Mouse (Mus musculus) frontal cortex, adult 2 months (tissue): ENCODE results near the gene Ror2. TPM values are rescaled to one million over a fixed set of nuclear protein-coding genes. Genes with fewer than 3 reads are reported as not detected.

Source experiments
- DNase-seq, 2 experiments: peaks; one replicate each; pipeline ENCODE4 v3.0.0; 2022; ENCODE audit warnings: low spot score in 1 of 2; ENCODE audit errors: extremely low spot score in 1 of 2
- polyA plus RNA-seq: library from polyadenylated mRNA; depleted of rRNA; stranded (reverse); fragments of >200 nt; gene quantifications from 2 replicates; pipeline ENCODE4 v1.2.3, GENCODE M21; 2012

The Ror2 gene
- polyA plus RNA-seq, 1 experiment = 1.4 TPM

DNA sequence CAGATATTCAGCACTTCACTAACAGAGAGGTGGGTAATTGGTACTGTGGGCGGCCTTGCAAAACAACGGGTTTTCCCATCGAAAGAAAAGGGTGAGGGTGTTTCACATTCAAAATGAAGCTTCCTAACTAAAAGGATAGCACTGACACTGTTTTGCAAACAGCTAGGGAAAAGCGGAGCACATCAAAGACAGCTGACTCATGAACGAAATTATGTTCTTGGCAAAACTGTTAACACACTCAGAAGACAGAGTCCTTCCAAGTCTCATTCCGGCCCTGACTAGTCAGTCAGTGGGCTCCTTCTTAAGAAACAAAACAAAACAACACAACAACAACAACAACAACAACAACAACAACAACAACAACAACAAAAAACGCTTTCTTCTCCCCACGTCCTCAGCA, 10.1 kb downstream of the Ror2 start:
- DNase-seq = peak in 1 of 2 experiments; percentile 35

DNA sequence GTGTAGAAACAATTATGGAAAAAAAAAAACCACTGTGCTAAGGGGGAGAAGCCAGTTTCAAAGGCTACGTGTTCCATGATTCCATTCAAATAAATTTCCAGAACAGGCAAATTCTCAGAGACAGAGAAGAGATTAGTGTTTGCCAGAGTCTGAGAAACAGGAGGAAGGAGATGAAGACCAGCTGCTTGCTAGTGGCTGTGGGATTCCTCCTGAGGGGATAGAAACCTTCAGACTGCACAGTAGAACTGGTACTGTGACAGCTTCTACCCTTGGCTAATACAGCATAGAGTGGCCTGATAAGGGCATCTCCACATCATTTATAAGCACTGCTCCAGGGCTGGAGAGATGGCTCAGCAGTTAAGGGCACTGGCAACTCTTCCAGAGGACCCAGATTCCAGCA, 11.2 kb downstream of the Ror2 start:
- DNase-seq = no peak

DNA sequence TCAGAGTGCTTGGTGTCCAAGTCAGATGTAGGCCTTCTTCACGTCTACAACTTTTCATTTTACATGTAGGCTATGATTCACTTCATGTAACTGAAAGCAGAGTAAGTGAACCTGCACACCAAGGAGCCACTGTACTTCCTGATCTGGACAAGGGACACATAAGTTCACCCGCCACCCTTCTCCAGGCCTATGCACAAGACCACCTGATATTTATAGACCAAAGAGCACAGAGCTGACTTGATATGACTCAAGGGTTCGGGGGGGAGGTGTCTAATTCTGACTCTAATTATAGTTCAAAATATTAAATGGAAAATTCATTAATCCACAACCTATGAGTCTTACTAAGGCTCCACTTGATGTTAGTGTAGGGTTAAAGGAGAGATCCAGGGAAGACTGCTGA, 14.3 kb downstream of the Ror2 start:
- no peak for DNase-seq

DNA sequence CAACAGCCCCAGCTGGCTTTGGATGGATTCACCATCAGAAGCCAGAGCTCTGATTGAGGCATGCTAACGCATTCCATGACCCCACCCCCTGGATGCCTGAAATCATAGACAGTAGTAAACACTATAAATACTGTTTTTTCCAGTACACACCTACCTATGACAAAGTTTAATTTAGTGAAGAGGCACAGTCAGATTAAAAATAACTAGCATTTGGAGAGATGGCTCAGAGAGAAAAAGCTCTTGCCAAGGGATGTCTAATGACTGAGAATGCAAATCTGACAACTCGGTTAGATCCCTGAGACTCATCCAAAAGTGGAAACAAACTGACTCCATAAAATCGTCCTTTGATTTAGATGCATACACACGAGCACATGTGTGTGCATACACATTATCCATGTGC, 15.4 kb downstream of the Ror2 start:
- peak; percentile 13 to 28 for DNase-seq

DNA sequence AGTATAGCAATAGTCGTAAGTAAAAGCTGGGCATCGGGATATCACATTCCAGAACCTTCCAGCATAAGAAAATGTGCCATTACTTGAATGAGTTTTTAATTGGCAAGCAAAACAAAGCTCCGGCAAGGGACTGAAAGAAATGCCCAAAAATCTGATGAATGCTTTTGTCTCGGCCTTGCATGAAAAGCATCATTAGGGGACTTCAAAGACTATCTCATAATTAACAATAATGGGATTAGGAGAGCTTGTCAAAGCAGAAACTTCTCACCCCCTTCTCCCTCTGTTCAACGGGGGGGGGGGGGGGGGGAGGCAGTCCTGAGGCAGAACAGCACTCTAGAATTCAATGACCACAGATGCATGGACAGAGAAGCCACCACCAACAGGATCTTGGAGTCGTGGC, 17.4 kb downstream of the Ror2 start:
- no peak for DNase-seq

DNA sequence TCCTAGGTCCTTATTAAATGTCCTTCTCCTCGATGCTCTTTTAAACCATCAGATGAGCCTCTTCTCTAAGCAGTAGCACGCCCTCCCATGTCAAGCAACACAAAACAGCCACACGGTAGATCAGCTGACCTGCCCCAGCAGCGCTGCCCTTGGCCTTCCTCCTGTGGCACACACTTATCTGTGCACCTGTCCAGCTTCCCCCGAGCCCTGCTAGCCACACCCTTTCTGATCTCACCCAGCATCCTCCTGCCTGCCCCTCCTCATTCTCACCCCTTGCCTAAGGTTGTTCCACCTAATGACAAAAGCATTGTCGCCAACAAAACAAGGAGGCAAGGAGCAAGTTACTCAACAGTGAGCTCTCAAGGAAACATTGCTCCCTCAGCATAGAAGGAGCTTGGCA, 18.1 kb downstream of the Ror2 start:
- no peak for DNase-seq

DNA sequence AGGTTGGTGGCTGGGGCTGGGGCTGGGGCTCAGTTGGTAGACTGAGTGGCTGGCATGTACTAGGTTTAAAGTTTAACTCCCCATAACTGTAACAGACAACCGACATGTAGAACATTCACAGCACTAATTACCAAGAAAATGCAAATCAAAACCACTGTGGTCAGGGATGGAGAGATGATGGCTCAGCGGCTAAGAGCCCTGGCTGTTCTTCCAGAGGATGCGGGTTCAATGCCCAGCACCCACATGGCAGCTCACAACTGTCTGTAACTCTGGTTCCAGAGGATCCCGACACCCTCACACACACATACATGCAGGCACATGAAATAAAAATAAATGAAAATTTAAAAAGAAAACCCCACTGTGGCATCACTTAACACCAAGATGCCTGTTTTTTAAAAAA, 18.8 kb downstream of the Ror2 start:
- no peak for DNase-seq

DNA sequence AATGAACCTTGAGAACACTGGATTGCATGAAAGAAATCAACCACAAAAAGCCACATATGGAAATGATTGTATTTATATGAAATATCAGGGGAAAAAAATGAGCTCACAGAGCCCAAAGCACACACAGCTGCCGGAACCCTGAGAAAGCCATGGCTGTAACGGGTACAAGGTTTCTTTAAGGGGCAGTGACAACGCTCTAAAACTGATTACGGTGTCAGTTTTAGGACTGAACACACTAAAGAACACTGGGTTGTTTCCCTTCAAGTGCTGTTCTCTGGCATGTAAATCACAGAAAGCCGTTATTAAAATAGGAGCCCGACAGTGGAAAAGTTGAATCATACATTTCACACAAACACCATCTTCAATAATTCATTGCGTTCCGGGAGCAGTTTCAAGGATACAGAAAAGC, 19.4 kb downstream of the Ror2 start:
- DNase-seq = peak in 1 of 2 experiments; percentile 20

DNA sequence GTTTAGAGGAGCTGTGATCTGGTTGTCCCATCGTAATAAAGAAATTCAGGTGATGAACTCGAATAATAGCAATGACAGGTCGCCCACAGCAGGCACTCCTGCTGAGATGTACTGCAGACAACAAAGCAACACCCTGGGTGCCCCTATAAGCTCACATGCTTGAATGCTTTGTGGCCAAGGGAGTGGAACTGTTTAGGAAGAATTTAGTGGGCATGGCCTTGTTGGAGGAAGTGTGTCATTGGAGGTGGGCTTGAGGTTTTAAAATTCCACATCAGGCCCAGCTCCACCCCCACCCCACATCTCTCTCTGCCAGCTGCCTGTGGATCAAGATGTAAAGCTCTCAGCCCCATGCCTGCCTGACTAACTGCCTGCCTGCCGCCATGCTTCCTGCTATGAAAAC, 21.0 kb downstream of the Ror2 start:
- no peak for DNase-seq

DNA sequence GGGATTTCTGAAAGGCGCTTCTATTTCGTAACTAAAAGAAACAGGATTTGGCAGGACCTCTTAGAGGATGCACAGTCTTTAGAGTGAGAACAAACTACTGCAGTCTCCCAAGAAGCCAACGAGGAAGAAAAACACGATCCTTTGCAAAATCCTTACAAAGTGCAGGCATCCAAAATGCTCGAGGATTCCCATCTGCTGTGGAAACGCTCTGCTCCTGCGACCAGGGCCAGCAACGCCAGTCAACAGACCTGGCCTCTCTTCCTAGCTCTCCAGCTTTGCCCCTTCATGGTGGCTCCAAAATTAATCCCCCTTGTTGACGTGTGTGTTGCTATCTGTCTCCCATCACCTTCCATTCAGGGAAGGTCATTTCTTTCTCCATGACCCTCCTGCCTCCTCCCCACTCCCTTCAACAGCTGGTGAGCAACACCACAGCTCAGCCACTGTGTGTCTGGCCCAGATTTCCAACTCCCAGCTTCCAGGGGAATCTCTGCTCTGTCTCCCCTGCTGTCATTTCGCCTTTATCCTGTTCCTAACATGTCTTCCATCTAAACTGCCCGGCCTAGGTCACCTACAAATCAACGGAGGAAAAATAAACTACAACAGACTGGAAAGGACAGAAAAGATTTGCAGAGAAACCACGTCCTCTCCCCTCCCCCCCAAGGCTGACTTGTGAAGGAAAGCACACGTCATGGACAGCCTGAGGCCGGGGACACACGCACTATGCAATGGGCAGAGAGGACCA, 23.2 kb downstream of the Ror2 start:
- DNase-seq = no peak

DNA sequence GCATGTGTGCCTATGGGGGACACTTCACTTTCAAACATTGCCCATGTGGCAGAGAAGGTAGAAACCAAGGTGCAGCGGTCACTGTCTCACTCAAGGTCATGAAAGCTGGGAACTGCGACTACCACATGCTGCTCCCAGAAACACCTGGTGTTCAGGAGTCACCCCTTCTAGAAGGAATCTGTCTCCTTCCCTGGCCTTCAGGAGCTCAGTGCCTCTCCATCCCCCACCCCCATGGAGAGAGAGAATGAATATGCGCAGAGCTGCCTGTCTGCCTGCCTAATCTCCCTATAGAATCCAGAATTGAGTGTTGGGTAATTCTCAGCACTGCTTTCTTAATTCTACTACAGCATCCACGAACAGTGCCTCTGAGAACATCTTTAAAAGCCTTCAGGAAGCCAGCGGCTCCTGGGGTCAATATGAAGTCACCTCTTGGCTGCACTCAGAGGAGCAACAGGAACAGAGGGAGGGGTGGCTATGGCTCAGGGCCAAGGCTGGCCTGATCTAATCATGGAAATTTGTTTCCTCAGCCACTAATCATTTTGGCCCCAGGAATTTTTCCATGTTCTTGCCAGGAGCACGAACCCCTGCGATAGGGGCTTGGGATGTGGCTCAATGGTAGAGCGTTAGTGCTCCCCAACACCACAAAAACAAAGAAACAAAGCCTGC, 24.7 kb downstream of the Ror2 start:
- no peak for DNase-seq

DNA sequence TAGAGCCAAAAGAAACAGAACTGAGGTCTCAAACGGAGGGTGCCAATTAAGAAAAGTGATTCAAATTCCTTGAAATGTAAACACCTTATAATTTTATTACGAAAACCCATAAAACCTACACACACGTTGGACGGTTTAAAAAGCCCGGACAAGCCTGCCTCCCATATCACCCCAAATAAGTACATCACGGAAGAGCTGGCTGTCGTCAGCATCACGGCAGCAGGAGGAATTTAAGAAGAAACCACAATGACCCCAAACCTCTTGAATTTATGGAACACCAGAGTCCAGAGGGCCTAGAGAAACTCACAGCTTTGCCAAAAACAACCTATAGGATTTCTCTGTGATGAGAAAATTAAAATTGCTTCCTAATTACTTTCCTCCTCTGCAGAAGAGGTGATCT, 27.0 kb downstream of the Ror2 start:
- DNase-seq = no peak

DNA sequence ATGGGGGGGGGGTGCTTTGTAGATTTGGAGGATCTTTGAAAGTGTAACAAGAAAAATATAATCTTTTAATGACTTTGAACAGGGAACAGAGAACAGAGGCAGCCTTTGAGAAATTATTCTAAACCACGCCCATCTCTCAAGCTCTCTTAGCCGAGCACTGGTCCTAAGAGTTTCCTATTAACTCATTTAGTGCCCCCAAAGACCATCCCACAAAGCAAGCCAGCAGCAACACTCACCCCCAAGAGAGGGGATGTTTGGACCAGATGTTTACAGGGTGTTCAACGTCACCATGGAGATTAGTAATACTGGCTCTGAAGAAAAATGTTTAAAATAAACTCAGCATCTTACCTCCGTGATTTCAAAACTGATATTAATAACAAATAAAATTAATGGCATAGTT, 27.4 kb downstream of the Ror2 start:
- DNase-seq = no peak

DNA sequence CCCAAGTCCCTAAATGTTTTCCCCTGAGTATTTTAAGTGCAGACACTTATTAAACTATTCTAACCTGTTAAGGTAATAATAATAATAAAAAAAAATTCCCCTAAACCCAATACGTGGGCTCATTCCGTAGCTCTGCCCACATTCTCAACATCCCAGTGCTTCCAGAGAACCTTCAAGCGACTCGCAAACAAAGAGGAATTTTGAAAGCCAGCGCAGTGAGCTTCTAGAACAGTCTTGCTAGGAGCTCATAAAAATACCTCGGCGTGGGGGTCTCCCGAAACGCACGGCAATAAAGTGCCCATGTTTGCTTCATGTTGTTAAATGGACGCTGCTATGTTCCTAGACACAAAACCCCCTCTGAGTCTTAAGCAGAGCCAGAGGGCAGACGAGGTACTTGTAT, 32.7 kb downstream of the Ror2 start:
- no peak for DNase-seq

DNA sequence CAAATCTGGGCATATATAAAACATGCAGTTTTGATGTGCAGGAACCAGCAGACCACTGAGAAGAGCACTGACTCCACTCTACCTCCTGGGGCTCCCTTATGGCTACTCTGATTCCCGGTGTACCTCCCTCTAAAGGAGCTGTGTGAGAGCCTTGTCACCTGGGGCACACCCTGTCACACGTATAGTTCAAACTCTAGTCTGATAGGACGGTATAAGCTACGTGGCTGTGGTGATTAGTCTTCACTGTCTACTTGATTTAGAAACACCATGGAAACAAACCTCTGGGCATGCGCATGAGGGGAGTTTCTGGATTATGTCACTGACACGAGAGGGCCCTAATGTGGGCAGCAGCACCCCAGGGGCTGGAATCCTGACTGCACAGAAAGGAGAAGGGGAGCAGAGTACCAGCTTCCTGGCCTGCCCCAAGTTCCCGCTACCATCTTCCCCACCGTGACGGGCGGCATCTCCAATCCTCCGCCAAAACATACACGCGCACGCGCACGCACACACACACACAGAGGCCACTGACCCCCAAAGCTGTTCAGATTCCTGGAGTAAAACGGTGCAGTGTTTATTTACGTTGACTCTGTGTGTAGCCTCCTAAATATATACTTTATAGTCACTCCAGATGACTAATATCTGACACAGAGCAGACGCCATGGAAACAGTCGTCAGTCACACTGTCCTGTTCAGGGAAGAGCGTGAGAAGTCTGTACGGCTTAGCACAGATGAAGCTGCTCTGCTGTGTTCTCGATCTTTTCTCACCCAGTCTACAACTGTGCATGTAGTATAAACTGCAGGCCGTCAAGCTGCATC, 37.1 kb downstream of the Ror2 start:
- no peak for DNase-seq

DNA sequence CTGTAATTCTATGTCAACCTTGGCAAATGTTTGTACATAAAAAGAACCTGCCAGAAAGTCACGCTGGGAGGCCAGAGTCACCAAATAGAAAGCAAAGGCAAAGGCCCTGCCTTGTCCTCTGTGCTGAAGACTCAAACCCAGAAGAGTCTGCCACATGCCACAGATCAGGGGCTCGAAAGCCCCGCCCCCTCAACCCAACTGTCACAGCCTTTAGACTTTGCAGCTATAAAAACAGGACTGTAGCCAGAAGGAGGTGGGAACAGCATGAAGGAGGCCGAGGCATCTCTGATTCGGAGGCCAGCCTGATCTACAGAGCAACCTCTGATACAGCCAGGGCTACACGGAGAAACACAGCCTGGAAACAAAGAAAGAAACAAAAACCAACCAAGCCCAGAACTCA, 37.8 kb downstream of the Ror2 start:
- no peak for DNase-seq

DNA sequence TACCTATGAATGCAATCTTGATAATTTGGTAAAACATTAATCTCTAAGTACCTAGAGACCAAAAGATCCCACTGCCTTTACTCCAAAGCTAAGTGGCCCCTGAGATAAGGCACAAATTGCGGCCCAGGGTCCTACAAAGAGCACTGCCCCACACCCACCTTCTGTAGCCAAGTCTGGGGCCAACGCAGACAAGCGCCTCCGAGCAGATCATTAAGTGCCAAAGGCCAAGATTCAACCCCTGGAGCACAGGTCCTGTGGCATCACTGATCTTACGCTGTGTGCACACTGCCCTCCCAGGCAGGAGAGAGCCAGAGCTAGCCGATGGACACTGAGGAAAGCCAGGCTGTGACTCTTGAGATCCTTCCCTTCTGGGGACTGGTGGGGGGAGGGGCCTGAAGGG, 38.7 kb downstream of the Ror2 start:
- DNase-seq = no peak

DNA sequence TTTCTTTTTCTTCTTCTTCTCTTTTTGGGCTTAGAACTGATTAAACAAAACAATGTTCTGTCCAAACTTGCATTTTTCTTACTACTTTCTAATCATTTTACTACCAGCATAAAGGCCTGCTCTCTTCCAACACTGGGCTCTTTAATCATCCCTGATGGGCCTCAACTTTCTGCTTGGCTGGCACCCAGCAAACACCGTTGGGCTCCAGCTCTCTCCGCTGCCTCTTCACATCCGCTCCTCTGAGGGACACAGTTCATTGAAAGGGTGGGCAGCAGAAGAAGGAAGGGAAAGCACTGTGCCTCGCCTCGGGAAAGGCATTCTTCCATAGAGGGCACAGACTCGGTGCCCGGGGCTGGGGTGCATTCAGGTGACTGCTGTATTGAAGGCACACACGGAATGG, 41.8 kb downstream of the Ror2 start:
- DNase-seq = no peak

DNA sequence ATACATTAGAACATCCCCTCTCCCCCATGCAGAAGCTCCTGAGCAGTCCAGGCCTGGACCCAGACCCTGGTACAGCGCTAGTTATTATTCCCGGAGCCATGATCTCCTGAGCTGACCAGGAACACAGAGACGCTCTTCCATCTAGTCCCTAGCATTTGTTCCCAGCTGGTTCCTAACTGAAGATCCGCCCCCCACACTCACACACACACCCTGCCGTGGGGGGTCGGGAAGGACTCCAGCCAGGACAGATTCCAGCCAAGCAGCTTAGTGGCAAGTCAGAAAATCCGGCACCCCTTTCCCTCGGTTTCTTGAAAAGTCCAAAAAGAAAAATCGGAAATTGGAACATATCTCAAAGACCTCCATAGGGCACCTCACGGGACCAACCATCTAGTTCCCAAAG, 48.5 kb downstream of the Ror2 start:
- no peak for DNase-seq

DNA sequence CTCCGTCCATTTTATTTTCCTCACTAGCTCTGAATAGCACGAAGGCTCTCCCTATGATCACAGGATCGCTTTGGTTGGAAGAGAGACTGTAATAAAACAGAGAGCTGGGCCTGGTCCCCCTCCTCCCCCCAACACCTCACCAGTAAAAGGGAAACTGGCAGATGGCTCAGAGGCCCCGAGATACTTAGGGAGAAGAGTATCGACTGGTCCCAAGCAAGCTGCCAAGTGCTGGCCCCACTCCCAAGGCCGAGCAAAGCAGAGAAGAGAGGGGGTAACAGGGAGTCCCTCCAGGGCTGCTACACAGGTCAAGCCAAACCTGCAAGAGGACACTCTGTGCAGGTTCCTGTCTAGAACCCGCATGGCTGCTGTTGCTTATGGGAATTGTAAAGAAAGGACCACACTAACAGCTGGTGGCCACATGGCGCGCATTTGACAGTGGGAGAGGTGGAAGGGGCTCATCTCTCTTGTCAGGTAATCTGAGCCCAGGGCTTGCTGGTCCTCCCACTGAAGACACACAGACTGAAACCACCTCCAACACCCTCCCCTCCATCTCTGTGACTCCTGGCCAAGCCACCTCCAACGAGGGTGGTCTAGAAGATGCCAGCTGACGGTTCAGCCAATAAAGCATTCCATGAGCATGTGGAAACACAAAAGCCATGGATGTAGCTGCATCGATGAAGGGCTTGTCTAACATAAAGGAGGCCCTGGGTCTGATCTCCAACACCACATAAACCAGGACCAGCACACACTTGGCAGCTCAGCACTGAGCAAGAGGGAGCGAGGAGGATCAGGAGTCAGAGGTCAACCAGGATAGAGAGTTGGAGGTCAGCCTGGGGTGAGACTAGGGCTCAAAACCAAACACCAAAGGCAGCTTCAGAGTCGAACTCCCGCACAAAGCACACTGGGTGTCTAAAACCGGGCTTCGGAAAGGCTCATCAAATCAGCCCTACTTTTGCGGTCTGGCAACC, 49.2 kb downstream of the Ror2 start:
- no peak for DNase-seq

DNA sequence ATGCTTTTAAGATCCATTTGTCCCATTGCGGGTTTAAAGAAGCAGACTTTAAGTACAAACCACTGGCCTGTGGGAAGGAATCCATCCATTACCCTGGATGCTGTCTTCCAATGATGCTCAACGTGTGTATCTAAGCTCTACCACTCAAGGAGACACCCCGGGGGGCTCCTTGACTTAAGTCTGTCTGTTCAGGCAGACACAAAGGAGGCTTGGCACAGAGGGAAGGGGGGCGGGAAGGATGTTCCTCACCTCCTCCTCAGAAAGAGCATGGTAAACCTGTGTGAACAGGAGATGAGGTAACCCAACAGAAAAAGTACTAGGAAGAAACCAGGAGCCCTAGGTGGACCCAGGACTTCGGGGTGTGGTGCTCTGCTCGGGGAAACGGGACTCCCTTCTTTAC, 50.0 kb downstream of the Ror2 start:
- DNase-seq = no peak
